Mouse (Mus musculus) spleen, adult 12 weeks (tissue): ENCODE results near the gene Arhgap44.

ENCODE experiments used
- DNase-seq: peaks from one replicate; pipeline ENCODE4 v3.0.0; 2022; ENCODE audit warnings: low spot score

Arhgap44 gene

GRCm38 (mm10) chr11:65080274-65080673 is 82.5 kb downstream of the Arhgap44 start:
- DNase-seq = no peak

- no peak for DNase-seq
Observed at GRCm38 (mm10) chr11:65069609-65070008, 93.2 kb downstream of the Arhgap44 start.

- no peak for DNase-seq
Observed at GRCm38 (mm10) chr11:65069051-65069450, 93.7 kb downstream of the Arhgap44 start.

GRCm38 (mm10) chr11:65065201-65065600 is 97.6 kb downstream of the Arhgap44 start:
- DNase-seq = no peak

- DNase-seq = no peak
Observed at GRCm38 (mm10) chr11:65061437-65061836, 101.3 kb downstream of the Arhgap44 start.

- DNase-seq = no peak
Observed at GRCm38 (mm10) chr11:65059531-65059930, 103.2 kb downstream of the Arhgap44 start.

- DNase-seq = no peak
Observed at GRCm38 (mm10) chr11:65058224-65058908, 104.4 kb downstream of the Arhgap44 start.

- DNase-seq = no peak
Observed at GRCm38 (mm10) chr11:65055596-65055995, 107.2 kb downstream of the Arhgap44 start.

GRCm38 (mm10) chr11:65054216-65054615 is 108.5 kb downstream of the Arhgap44 start:
- no peak for DNase-seq

GRCm38 (mm10) chr11:65050819-65051218 is 111.9 kb downstream of the Arhgap44 start:
- no peak for DNase-seq

GRCm38 (mm10) chr11:65049090-65049489 is 113.7 kb downstream of the Arhgap44 start:
- no peak for DNase-seq

GRCm38 (mm10) chr11:65040556-65040955 is 122.2 kb downstream of the Arhgap44 start:
- DNase-seq = no peak

GRCm38 (mm10) chr11:65039517-65040095 is 123.2 kb downstream of the Arhgap44 start:
- DNase-seq = no peak

- no peak for DNase-seq
Observed at GRCm38 (mm10) chr11:65038996-65039395, 123.8 kb downstream of the Arhgap44 start.

- DNase-seq = no peak
Observed at GRCm38 (mm10) chr11:65032221-65032620, 130.5 kb downstream of the Arhgap44 start.

GRCm38 (mm10) chr11:65030201-65030600 is 132.6 kb downstream of the Arhgap44 start:
- DNase-seq = no peak

- no peak for DNase-seq
Observed at GRCm38 (mm10) chr11:65028049-65028448, 134.7 kb downstream of the Arhgap44 start.

GRCm38 (mm10) chr11:65022771-65023170 is 140.0 kb downstream of the Arhgap44 start:
- DNase-seq = no peak

GRCm38 (mm10) chr11:65020744-65021143 is 142.0 kb downstream of the Arhgap44 start:
- DNase-seq = no peak

GRCm38 (mm10) chr11:65016754-65017153 is 146.0 kb downstream of the Arhgap44 start:
- DNase-seq = no peak

GRCm38 (mm10) chr11:65013906-65014305 is 148.9 kb downstream of the Arhgap44 start:
- DNase-seq = no peak

GRCm38 (mm10) chr11:65006047-65006446 is 156.7 kb downstream of the Arhgap44 start:
- DNase-seq = no peak

GRCm38 (mm10) chr11:65004836-65005235 is 157.9 kb downstream of the Arhgap44 start:
- DNase-seq = no peak

GRCm38 (mm10) chr11:65003611-65004010 is 159.2 kb downstream of the Arhgap44 start:
- DNase-seq = no peak
